Mouse (Mus musculus) induced T-regulatory cell, adult 2 months (primary cell): ENCODE results near the gene Fuom.

ENCODE experiments used
- DNase-seq: peaks from one replicate; pipeline ENCODE4 v3.0.0-alpha.2; 2012; ENCODE audit warnings: low read depth

Gene Fuom

DNA sequence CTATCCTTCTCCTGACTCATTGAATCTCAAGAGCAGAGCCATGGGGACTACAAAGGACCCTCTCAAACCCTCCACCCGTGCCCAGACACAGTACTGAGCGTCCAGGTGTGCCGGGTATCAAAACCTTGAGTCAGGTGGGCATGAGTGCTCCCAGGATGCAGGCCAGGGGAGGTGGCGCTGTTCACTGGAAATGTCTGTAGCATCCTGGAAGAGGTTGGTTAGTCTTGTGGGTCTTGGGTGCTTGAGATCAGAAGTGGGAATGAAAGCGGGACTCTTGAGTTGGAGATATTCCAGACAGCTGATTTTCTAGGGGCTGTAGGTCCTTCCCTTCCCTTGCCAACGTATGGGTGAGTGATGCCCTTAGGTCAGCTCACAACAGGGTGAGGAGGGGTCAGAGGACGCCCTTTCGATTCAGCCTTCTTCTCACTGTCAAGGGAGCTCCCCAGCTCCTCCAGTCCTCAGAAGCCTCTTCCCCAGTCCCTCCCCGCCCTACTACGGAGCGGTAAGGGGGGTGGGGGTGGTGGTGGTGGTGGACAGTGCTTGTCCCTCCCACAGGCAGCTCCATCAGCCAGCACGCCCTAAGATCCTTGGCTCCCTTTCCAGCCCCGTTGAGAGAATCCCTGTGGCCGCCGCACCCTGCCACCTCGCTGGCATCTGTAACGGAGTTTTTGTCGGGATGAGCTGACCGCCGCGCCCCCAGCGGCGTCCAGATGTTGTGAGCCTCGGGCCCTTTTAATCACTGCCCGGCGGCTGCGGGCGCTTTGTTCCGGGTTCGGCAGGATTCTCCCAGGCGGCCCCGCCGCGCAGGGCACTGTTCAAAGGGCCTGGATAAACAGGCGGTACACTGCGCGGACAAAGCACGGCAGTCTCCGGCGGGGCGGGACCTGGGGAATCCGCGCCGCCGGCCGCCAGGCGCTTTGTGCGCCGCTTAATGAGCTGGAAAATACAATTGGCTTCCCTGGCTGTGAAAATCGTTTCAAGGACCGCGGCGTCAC, 44.5 kb downstream of the Fuom start:
- no peak for DNase-seq

GRCm38 (mm10) chr7:140054124-140054523, 48.1 kb downstream of the Fuom start:
- DNase-seq: no peak

DNA sequence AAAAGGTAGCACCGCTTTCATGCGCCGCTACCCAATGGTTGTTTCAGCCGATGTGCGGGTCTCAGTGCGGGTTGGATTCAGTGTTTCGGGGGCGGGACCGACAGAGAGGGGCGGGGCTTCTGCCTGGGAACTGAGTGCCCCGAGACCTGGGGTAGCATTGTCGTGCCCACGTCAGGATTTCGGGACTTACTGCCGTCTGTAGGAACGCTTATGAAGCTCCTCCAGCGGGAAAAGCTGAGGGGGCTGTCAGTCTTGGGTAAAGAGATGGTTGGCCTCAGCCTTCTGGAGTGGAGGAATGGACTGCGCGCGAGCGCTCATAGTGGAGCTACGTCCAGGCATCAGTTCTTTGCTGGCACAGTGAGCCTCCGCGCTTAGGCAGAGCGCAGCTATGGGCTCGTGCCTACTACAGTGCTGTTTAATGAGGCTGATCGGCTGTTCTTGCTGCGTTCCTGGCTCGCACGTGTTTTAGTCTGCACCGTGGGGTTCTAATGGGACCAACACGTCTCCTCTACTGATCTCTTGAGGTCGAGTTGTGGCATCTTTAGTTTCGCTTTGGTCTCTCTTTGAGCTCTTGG, 53.0 kb downstream of the Fuom start:
- peak; percentile 61 for DNase-seq

DNA sequence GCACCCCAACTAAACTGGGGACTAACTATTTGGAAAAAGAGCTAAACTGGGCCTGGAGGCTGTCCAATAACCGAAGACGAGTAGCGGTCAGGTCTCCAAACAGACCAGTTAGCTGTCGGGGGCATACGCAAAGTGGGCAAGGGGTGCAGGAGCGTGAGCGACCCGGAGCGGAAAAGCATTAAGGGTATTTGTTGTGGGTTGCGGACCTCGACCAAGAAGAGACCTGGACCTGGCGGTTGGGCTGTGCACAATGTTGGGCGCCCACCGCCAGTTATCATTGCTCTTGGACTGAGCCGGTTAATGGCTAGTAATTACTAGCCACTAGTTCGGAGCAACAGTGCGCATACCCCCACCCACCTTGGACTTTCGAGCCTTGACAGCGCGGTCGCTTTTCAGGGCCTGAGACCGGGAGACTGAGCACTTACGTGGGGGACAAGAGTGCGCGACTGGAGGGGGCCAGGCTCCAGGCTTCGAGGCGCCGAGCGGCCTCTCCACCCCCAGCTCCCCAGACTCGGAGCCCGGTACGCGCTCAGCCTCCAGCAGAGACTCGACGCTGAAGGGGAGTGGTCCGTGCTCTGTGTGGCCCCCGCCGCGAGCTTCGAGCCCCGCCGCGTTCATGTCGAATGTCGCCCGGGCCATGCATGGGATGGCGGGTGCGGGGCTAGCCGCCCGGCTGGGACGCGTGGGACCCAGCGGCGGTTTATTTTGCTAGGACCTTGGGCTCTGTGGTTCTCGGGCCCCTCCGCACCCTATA, 53.7 kb downstream of the Fuom start, which contains the start of gene Msx3:
Gene Msx3 (minus strand): TSS at position 729 of the 754 bp plus-strand sequence.
- no peak for DNase-seq

DNA sequence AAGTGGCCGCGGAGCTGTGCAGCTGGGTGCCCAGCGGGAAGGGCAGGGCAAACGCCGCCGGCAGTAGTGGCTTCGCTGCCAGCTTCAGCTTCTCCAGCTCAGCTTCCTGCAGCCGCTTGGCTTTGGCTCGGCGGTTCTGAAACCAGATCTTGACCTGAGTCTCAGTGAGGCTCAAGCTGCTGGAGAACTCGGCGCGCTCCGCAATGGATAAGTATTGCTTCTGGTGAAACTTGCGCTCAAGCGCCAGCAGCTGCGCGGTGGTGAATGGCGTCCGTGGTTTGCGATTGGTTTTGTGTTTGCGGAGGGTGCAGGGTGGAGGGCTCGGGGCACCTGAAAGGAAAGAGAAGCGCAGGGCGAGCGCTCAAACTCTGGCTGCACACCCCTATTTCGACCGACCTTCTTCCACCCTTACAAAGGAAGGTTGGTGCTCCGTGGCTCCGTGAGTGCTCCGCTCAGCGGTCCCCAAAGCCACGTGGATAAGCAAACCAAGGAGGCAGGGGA, 54.4 kb downstream of the Fuom start:
- peak; percentile 36 for DNase-seq
